Mouse (Mus musculus) heart, adult 18-20 months (tissue): ENCODE measurements around the gene Gm4846. TPM values are rescaled to one million over a fixed set of nuclear protein-coding genes. Genes with fewer than 3 reads are reported as not detected.
"Not testable (repeated sequence)": the region's sequence is repeated elsewhere in the genome, so short reads cannot be mapped to it uniquely, and the experiment has no call there.

Source experiments
- DNase-seq, 2 experiments: peaks; one replicate each; pipeline ENCODE4 v3.0.0; 2021 to 2022; ENCODE audit warnings: mixed read lengths in 1 of 2
- long read RNA-seq, 2 experiments: library from polyadenylated mRNA; stranded (forward); transcript quantifications; one replicate each; pipeline ENCODE4 v2.0.0; 2021
- total RNA-seq, 2 experiments: library from RNA; stranded (reverse); gene quantifications; 2 replicates each; pipeline ENCODE4 v1.2.3; 2021

Gm4846 gene
- total RNA-seq: not detected
- long read RNA-seq, experiment 1: 0 reads
- long read RNA-seq, experiment 2: 0 reads

DNA sequence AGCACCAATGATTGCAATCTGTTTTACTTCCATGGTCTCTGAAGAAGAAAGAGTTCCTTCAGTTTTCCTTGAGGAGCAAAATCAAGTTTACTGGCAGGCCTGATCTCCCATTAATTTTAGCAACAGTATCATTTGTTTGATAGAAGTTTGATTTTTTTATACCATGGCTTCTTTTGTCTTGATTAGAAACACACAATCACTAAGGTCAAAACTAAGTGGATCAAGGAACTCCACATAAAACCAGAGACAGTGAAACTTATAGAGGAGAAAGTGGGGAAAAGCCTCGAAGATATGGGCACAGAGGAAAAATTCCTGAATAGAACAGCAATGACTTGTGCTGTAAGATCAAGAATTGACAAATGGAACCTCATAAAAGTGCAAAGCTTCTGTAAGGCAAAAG lies at the start of gene Gm4846:
Gene Gm4846 (minus strand): TSS at position 101 of the 400 bp plus-strand sequence.
- not testable (repeated sequence) for DNase-seq

GRCm38 (mm10) chr1:166531521-166531920 lies 34.1 kb upstream of the Gm4846 start:
- not testable (repeated sequence) for DNase-seq

DNA sequence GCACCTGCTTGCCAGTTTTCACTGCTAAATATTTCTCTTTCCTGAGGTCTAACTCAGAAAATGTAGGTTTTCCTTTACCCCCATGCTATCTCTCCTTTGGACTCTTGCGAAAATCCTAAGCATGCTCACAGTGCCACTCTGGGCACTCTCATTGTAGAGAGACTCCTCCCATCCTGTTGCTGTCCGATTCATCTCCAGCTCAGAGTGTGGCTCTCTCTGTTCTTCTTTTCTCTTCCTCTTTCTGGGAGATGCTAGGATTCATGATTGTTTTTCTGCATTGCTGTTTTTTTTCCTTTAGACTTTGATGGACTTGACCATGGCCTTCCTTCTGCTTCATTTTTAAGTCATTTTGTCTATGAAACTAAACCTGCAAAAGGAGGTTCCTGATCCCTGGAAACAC lies 27.3 kb upstream of the Gm4846 start:
- not testable (repeated sequence) for DNase-seq

DNA sequence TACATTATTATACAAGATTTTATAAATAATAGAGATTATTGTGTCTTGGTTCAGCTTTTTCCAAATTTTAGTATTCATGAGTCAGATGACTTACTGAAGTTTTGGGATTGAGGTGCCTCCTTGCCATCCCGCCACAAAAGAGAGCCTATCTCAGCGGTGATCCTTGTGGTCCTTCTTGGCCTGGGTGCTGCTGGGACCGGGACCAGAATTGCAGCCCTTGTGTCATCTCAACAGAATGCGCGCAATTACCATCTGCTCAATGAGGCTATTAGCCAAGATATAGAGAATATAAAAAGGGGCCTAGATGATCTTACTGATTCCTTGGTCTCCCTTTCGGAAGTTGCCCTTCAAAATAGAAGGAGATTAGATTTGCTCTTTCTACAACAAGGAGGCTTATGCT lies 22.2 kb upstream of the Gm4846 start:
- not testable (repeated sequence) for DNase-seq

GRCm38 (mm10) chr1:166516556-166516955 lies 19.2 kb upstream of the Gm4846 start:
- DNase-seq: no peak

DNA sequence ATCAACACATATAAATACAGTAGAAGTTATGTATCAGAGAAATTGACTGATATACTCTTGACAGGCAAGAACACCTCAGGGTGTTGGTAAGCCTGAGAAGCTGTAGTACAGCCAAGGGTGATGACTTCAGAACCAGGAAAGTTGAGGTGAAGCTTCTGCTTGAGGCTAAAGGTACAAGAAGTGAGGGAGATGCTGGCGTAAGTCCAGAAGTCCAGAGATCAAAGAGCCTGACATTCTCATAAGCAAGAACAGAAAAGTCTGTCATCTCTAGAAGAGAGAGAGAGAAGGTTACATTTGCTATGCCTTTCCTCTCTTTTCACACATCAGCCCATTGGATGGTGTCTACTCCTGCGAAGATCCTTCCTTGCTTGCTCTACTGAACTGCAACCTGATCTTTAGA lies 6.8 kb upstream of the Gm4846 start:
- not testable (repeated sequence) for DNase-seq

GRCm38 (mm10) chr1:166479503-166479902 lies 17.9 kb downstream of the Gm4846 start:
- no peak for DNase-seq

GRCm38 (mm10) chr1:166467172-166467571 lies 30.2 kb downstream of the Gm4846 start:
- DNase-seq: no peak

DNA sequence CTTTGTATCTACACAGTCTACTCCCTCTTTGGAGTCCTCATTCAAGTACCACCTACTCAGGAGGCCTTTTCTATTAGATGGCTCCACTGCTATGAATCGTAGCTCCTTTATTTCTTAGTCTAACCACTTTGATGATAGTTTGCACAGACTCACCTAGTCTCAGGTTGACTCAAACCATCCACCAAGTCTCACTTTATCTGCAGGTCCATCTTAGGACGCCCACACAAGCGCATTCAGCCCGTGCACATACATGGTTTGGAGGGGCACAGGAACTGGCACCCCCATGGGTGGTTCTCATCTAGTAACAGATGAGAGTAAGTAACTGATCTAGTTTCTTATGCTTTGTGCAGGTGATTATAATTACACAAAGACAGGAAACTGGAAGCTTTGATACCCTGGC lies 34.8 kb downstream of the Gm4846 start:
- no peak for DNase-seq

DNA sequence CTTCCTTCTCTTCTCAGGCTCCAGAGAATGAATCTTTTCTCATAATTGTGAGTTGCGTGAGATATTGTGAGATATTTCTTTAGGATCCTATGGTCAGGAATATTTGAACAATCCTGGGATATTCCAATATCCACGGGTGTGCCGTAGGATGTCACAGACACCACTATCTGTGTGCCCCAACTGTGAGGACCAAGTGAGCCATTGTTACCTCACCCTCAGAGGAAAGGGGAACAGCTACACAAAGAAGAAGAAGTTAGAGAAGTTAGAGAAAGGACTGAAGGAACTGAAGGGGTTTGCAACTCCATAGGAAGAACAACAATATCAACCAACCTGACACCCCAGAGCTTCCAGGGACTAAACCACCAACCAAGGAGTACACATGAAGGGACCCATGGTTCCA lies 55.4 kb downstream of the Gm4846 start:
- no peak for DNase-seq

- DNase-seq: no peak
Observed at GRCm38 (mm10) chr1:166439426-166439825, 58.0 kb downstream of the Gm4846 start.

Other genes starting within 250 kb of the Gm4846 start
- gene Ildr2, start 243.4 kb downstream of the Gm4846 start, total RNA-seq: 1 to 10 TPM; 2.2 to 3.8 TPM
- 1 to 10 TPM; 8.5 to 8.8 TPM for gene Tada1, start 118.5 kb downstream of the Gm4846 start, total RNA-seq
- gene Pogk, start 87.7 kb downstream of the Gm4846 start, total RNA-seq: 10 to 100 TPM; 13.8 to 14.1 TPM
- gene Gm4847, start 150.1 kb upstream of the Gm4846 start, total RNA-seq: not detected
- gene Fmo9, start 184.3 kb upstream of the Gm4846 start, total RNA-seq: not detected